Mouse (Mus musculus) hindbrain, embryonic 12.5 days (tissue): ENCODE results near the gene Prkci. TPM values are rescaled to one million over a fixed set of nuclear protein-coding genes. Genes with fewer than 3 reads are reported as not detected.

ENCODE experiments used
- ATAC-seq: fragments of 200-750 bp; cut with Nextera tagmentation; 2 replicates; pipeline ENCODE4 v1.8.0; 2017; ENCODE audit warnings: moderate TSS enrichment; ENCODE audit not compliant: low FRiP score
- H3K27ac ChIP-seq: fragments of 300-500 bp; sonication (generic); 2 replicates; pipeline ENCODE4 v1.5.1; 2016; ENCODE audit warnings: mild to moderate bottlenecking
- H3K27me3 ChIP-seq: fragments of 300-500 bp; sonication (generic); 2 replicates; pipeline ENCODE4 v1.6.1; 2016; ENCODE audit warnings: mild to moderate bottlenecking
- H3K36me3 ChIP-seq: fragments of 300-500 bp; sonication (generic); 2 replicates; pipeline ENCODE4 v1.6.1; 2016; ENCODE audit warnings: mild to moderate bottlenecking
- H3K4me1 ChIP-seq: fragments of 300-500 bp; sonication (generic); 2 replicates; pipeline ENCODE4 v1.6.1; 2016
- H3K4me2 ChIP-seq: fragments of 300-500 bp; sonication (generic); replicated peaks from 2 replicates; pipeline ENCODE4 v1.6.1; 2016; ENCODE audit warnings: mild to moderate bottlenecking
- H3K4me3 ChIP-seq: fragments of 300-500 bp; sonication (generic); 2 replicates; pipeline ENCODE4 v1.5.1; 2016; ENCODE audit warnings: mild to moderate bottlenecking
- H3K9ac ChIP-seq: fragments of 300-500 bp; sonication (generic); 2 replicates; pipeline ENCODE4 v1.6.1; 2016; ENCODE audit warnings: mild to moderate bottlenecking, moderate library complexity
- H3K9me3 ChIP-seq: fragments of 300-500 bp; sonication (generic); replicated peaks from 2 replicates; pipeline ENCODE4 v1.6.1; 2016; ENCODE audit warnings: mild to moderate bottlenecking
- WGBS: fragments of 180-500 bp; shearing (Covaris S2); methylation state at CpG from one replicate; pipeline ENCODE4 v1.1.7; 2016; 5-methylcytosine and 5-hydroxymethylcytosine counted together
- polyA plus RNA-seq: library from polyadenylated mRNA; unstranded; fragments of >200 nt; fragmentation: Nextera tagmentation; extraction: Ambion mirVana; gene quantifications from 2 replicates; pipeline ENCODE4 v1.2.1, GENCODE M21; 2016

Gene Prkci
- polyA plus RNA-seq, 1 experiment from 2014 or later: 38.6 TPM

DNA sequence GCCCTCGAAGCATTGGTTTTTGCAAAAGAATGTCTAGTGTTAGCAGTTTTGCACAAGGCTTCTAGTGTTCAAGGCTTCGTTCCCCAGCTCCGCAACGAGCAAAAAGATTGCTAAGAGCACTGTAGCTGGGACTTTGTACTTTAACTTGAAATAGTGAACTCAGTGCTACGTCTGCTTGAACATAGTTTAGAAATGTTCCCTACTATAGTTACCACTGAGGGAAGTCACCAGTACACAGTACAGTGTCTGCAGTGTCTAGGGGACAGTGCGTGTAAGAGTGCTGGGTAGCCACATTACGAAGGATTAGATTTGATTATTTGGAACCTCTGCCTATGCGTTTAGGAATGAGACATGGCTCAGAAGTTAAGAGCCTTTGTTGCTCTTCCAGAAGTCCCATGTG lies 32.2 kb downstream of the Prkci start:
- ATAC-seq: no peak
- H3K4me1 ChIP-seq: peaks cover 6% of the 10 kb centered on the region

DNA sequence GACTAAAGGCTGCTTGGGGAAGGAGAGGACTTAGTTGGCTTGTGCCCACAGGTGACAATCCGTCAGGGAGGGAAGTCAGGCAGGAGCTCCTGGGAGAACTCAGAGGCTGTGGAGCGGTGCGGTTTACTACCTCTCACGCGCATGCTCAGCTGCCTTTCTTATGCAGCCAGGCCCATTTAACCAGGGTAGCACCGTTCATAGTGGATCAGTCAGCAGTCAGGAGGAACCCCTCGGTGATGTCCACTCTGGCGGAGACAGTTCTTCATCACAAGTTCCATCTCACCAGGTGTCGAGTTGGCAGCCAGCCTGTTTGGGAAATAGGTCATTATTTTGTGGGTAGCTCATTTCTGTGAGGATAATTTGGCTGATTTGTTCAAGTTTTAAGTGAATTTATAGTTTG lies 36.1 kb downstream of the Prkci start:
- Histone ChIP-seq H3K27ac (no peak overlapping the region), H3K4me3 (no peak overlapping the region), H3K4me1 (no peaks in the 10 kb centered on the region), H3K27me3 (no peaks in the 10 kb centered on the region), H3K4me2 (no peak overlapping the region), H3K9ac (no peak overlapping the region), H3K36me3 (no peaks in the 10 kb centered on the region; the same call in 1 of the 2 replicates), H3K9me3 (no peaks in the 10 kb centered on the region)
- WGBS: 96% methylated on average over 9 of the region's 9 CpGs
- no peak for ATAC-seq

More for the DNA sequence above, 32.2 kb downstream of the Prkci start:
- H3K9ac ChIP-seq: no peak overlapping the region
- H3K4me3 ChIP-seq: no peak overlapping the region
- 0 out of 2 replicates have a peak, but pooled peaks cover 2% of the 10 kb centered on the region for H3K36me3 ChIP-seq
- WGBS: 93% methylated on average over 8 of the region's 8 CpGs
- no peaks in the 10 kb centered on the region for H3K9me3 ChIP-seq
- H3K27ac ChIP-seq: no peak overlapping the region
- no peak overlapping the region for H3K4me2 ChIP-seq
- H3K27me3 ChIP-seq: no peaks in the 10 kb centered on the region

GRCm38 (mm10) chr3:31033644-31034043 lies 38.1 kb downstream of the Prkci start:
- Histone ChIP-seq H3K9me3 (no peaks in the 10 kb centered on the region), H3K27me3 (no peaks in the 10 kb centered on the region), H3K4me2 (no peak overlapping the region), H3K27ac (no peak overlapping the region), H3K4me1 (no peaks in the 10 kb centered on the region), H3K9ac (no peak overlapping the region), H3K4me3 (no peak overlapping the region), H3K36me3 (no peaks in the 10 kb centered on the region; the same call in 1 of the 2 replicates)
- WGBS: 92% methylated on average over 3 of the region's 3 CpGs
- ATAC-seq: no peak

DNA sequence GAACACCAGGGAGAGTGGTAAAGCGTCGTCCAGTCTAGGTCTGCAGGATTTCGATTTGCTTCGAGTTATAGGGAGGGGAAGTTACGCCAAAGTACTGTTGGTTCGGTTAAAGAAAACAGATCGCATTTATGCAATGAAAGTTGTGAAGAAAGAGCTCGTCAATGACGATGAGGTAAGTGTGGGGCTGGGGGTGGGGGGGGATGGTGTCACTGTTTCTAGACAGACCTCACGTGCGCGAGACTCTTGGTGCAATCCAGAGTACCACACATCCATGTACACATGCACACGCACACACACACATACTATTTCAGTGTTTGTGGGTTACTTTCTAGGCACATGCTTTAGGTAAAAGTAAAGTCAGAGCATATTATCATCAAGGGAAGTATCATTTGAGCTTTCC lies 42.3 kb downstream of the Prkci start:
- no peak overlapping the region for H3K9ac ChIP-seq
- peaks cover 9% of the 10 kb centered on the region for H3K36me3 ChIP-seq
- H3K4me1 ChIP-seq: no peaks in the 10 kb centered on the region
- no peak for ATAC-seq
- no peak overlapping the region for H3K4me3 ChIP-seq
- no peak overlapping the region for H3K4me2 ChIP-seq
- H3K27ac ChIP-seq: no peak overlapping the region
- no peaks in the 10 kb centered on the region for H3K9me3 ChIP-seq
- 92% methylated on average over 13 of the region's 13 CpGs for WGBS
- no peaks in the 10 kb centered on the region for H3K27me3 ChIP-seq

- H3K4me3 ChIP-seq: no peak overlapping the region
- peaks cover 12% of the 10 kb centered on the region for H3K36me3 ChIP-seq
- H3K27ac ChIP-seq: no peak overlapping the region
- no peak overlapping the region for H3K4me2 ChIP-seq
- H3K27me3 ChIP-seq: no peaks in the 10 kb centered on the region
- 92% methylated on average over 10 of the region's 10 CpGs for WGBS
- no peaks in the 10 kb centered on the region for H3K4me1 ChIP-seq
- no peak for ATAC-seq
- H3K9ac ChIP-seq: no peak overlapping the region
- no peaks in the 10 kb centered on the region for H3K9me3 ChIP-seq
Observed at GRCm38 (mm10) chr3:31038689-31039088, 43.1 kb downstream of the Prkci start.

- no peaks in the 10 kb centered on the region for H3K9me3 ChIP-seq
- H3K4me1 ChIP-seq: no peaks in the 10 kb centered on the region
- peaks cover 12% of the 10 kb centered on the region for H3K36me3 ChIP-seq
- no peak overlapping the region for H3K9ac ChIP-seq
- H3K27ac ChIP-seq: no peak overlapping the region
- no peak overlapping the region for H3K4me2 ChIP-seq
- WGBS: 88% methylated on average over 2 of the region's 2 CpGs
- H3K4me3 ChIP-seq: no peak overlapping the region
- no peaks in the 10 kb centered on the region for H3K27me3 ChIP-seq
- ATAC-seq: no peak
Observed at GRCm38 (mm10) chr3:31042992-31043391, 47.4 kb downstream of the Prkci start.

DNA sequence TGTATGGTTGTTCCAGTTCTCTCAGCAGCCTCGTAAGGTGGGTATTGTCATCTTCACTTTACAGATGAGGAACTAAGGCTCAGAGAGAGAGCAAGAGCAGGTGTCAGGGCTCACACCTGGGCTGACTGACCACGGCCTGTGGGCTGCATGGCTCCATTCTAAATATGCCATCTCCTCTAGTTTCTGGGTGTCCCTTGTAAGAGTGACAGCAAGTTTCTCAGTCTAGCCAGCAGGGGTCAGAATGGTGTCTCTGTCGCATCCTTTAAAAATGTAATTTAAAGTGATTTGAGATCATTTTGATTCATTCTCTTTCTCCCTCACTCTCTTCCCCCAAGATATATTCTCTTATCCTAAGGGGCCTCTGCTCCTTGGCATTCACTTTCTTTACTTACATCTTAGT lies 51.7 kb downstream of the Prkci start:
- 76% methylated on average over 3 of the region's 3 CpGs for whole genome bisulfite sequencing

GRCm38 (mm10) chr3:31049087-31049486 lies 53.5 kb downstream of the Prkci start:
- 94% methylated on average over 5 of the region's 5 CpGs for WGBS
- H3K36me3 ChIP-seq: peaks cover 7% of the 10 kb centered on the region; the same call in 1 of the 2 replicates
- no peak overlapping the region for H3K27ac ChIP-seq
- no peak overlapping the region for H3K4me3 ChIP-seq
- ATAC-seq: no peak
- H3K9me3 ChIP-seq: no peaks in the 10 kb centered on the region
- H3K4me1 ChIP-seq: no peaks in the 10 kb centered on the region
- H3K4me2 ChIP-seq: no peak overlapping the region
- H3K27me3 ChIP-seq: no peaks in the 10 kb centered on the region
- no peak overlapping the region for H3K9ac ChIP-seq

More for the DNA sequence above, 51.7 kb downstream of the Prkci start:
- no peaks in the 10 kb centered on the region for H3K4me1 ChIP-seq
- H3K27ac ChIP-seq: no peak overlapping the region
- H3K9ac ChIP-seq: no peak overlapping the region
- H3K27me3 ChIP-seq: no peaks in the 10 kb centered on the region
- peaks cover 14% of the 10 kb centered on the region; the same call in 1 of the 2 replicates for H3K36me3 ChIP-seq
- no peaks in the 10 kb centered on the region for H3K9me3 ChIP-seq
- no peak overlapping the region for H3K4me2 ChIP-seq
- ATAC-seq: no peak
- H3K4me3 ChIP-seq: no peak overlapping the region

DNA sequence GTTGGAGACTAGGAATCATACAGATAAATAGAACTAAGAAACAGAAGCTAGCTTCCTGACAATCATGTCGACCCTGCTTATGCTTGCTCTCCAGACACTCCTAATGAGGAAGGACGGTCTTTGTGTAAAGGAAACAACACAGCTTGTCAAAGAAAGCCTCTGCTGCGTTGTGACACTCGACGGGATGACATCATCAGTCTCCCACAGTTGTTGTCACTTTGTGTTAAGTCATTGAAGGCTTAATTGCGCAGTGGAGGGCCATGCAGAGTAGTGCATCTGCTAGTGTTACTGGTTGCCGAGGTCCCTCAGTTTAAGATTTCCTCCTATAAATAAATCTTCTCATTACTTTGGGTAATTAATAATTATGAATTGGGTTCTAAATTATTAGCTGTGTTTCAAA lies 54.8 kb downstream of the Prkci start:
- Histone ChIP-seq H3K27me3 (no peaks in the 10 kb centered on the region), H3K4me1 (no peaks in the 10 kb centered on the region), H3K9me3 (no peaks in the 10 kb centered on the region), H3K9ac (no peak overlapping the region), H3K4me3 (no peak overlapping the region), H3K36me3 (peaks cover 7% of the 10 kb centered on the region; the same call in 1 of the 2 replicates), H3K4me2 (no peak overlapping the region), H3K27ac (no peak overlapping the region)
- WGBS: 66% methylated on average over 7 of the region's 7 CpGs
- no peak for ATAC-seq

DNA sequence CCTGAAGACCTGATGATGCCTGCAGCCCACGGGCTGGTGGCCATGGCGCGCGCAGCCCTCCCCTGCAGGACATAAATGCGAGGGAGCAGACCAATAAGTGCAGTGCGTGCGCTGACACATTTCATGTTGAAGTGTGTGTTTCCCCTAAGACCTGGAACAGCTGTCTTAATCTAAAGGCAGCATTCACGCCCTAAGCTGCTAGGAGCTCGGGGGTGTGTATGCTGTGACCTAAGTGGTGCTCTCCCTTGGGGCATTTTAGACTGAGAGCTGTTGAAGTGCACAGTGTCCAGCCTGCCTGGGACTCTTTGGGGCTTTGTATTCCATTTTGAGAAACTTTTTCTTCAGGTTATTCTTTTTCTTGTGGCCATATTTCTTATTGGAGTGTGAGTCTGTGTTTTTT lies 56.2 kb downstream of the Prkci start:
- Histone ChIP-seq H3K9ac (no peak overlapping the region), H3K36me3 (peaks cover 7% of the 10 kb centered on the region; the same call in 1 of the 2 replicates), H3K27ac (no peak overlapping the region), H3K27me3 (no peaks in the 10 kb centered on the region), H3K9me3 (no peaks in the 10 kb centered on the region), H3K4me2 (no peak overlapping the region), H3K4me3 (no peak overlapping the region), H3K4me1 (peaks cover 3% of the 10 kb centered on the region; the same call in 1 of the 2 replicates)
- WGBS: 82% methylated on average over 9 of the region's 9 CpGs
- no peak for ATAC-seq

GRCm38 (mm10) chr3:31053191-31053590 lies 57.6 kb downstream of the Prkci start:
- peaks cover 7% of the 10 kb centered on the region; the same call in 1 of the 2 replicates for H3K36me3 ChIP-seq
- H3K4me2 ChIP-seq: no peak overlapping the region
- no peak overlapping the region for H3K27ac ChIP-seq
- no peaks in the 10 kb centered on the region for H3K27me3 ChIP-seq
- H3K4me1 ChIP-seq: peaks cover 6% of the 10 kb centered on the region; the same call in 1 of the 2 replicates
- H3K9me3 ChIP-seq: no peaks in the 10 kb centered on the region
- no peak overlapping the region for H3K9ac ChIP-seq
- WGBS: 92% methylated on average over 9 of the region's 9 CpGs
- H3K4me3 ChIP-seq: no peak overlapping the region
- no peak for ATAC-seq

GRCm38 (mm10) chr3:31054888-31055287 lies 59.3 kb downstream of the Prkci start:
- Histone ChIP-seq H3K9me3 (no peaks in the 10 kb centered on the region), H3K9ac (no peak overlapping the region), H3K4me3 (no peak overlapping the region), H3K4me2 (no peak overlapping the region), H3K36me3 (0 out of 2 replicates have a peak, but pooled peaks cover 5% of the 10 kb centered on the region), H3K27ac (no peak overlapping the region), H3K27me3 (no peaks in the 10 kb centered on the region), H3K4me1 (peaks cover 6% of the 10 kb centered on the region; the same call in 1 of the 2 replicates)
- 97% methylated on average over 8 of the region's 8 CpGs for WGBS
- no peak for ATAC-seq

DNA sequence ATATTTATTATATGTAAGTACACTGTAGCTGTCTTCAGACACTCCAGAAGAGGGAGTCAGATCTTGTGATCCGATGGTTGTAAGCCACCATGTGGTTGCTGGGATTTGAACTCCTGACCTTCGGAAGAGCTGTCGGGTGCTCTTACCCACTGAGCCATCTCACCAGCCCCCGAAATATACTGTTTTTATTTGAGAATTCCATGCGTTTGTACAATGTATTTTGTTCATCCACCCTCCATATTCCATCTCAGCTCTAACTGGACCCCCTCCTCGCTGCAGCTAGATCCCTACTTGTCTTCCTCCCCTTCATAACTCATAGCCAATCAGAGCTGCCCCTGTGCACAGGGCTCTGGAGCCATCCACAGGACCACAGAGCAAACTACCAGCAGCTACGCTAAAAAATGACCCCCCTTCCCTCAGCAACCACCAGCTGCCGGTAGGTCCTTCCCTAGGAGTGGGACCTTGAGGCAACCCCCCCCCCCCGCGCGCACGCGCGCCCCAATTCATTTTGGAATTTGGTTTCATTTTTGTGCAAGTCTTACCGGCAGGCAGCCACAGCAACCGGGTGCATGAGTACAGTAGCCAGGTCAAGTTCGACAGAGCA lies 60.6 kb downstream of the Prkci start:
- Histone ChIP-seq H3K9ac (no peak overlapping the region), H3K27me3 (no peaks in the 10 kb centered on the region), H3K4me2 (peak overlapping the region; percentile 51), H3K4me1 (peaks cover 11% of the 10 kb centered on the region; the same call in 1 of the 2 replicates), H3K36me3 (no peaks in the 10 kb centered on the region), H3K4me3 (peak overlapping the region; percentile 30), H3K27ac (no peak overlapping the region), H3K9me3 (no peaks in the 10 kb centered on the region)
- 27% methylated on average over 17 of the region's 17 CpGs for WGBS
- ATAC-seq: peak; percentile 24; the same call in 1 of the 2 replicates
